Mouse (Mus musculus) frontal cortex, postnatal 36 days (tissue): ENCODE data around the gene Erp27.
"Not testable (repeated sequence)": the region's sequence is repeated elsewhere in the genome, so short reads cannot be mapped to it uniquely, and the experiment has no call there.

ENCODE experiments used
- DNase-seq, 2 experiments: peaks; one replicate each; pipeline ENCODE4 v3.0.0; 2022; ENCODE audit warnings: low spot score in 2 of 2

Gene Erp27

DNA sequence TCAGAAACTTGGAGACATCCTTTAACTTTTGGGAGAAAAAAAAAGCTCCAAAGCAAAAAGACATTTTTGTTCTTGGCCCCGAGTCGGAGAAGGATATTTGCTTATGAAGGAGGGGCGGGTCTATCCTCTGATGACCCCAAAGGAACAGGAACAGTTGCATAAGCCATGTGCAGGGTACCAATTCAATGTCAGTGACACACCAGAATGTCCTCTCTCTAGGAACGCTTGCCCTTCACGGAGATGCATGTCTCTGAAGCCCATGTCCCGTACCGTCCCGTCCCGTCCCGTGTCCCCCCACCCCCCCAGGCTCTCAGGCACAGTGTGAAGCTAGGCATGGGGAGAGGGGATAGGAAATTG lies 15.1 kb downstream of the Erp27 start:
- DNase-seq = no peak

DNA sequence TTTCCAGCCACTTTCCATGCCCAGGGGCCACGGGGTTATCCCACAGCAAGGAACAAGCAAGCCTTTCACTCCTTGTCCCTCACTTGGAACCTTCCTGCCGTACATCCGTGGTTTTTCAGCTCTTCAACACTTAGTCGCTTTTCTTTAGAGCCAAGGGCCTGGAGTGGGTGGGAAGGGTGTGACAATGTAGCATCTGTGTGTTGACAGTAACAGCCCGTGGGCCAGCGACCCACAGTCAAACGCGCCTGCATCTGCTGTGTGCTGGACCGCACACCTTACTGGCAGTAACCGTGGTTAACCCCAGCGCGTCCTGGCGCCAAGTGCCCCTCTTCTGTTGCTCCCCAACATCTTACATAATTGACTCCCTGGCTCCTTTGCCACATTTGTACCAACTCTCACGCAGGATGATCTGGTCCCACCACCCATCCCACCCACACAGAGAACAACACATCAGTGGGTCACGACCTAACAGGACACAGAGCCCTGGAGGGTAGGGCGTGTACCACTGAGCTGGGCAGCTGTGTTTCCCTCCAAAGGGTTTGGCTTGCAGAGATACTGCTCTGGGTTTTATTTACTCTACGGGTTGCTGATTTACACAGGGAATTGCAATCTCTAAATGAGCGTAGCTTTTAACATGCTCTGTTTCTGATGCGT lies 15.6 kb downstream of the Erp27 start:
- no peak for DNase-seq

- DNase-seq = no peak
These were observed 18.0 kb downstream of the Erp27 start for GRCm38 (mm10) chr6:136903885-136904470.

GRCm38 (mm10) chr6:136902527-136902926 lies 19.5 kb downstream of the Erp27 start:
- no peak for DNase-seq

DNA sequence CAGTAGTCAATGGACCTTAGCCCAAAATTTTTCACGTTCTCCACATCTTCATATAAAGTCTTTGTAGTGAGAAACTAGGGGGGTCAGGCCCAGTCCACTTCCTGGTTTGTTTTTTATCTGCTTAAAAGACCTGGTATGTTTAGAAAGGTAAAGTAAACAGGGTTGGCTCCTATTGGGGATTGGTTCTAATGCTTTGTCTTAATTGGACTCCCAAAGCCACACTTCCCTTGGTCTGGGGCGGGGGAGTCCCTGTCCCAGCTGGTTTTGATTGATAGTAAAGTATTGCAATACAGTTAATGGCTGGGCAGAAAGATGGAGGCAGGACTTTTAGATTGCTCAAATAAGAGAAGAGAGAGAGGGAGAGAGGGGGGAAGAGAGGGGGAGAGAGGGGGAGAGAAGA lies 21.0 kb downstream of the Erp27 start:
- DNase-seq = no peak

DNA sequence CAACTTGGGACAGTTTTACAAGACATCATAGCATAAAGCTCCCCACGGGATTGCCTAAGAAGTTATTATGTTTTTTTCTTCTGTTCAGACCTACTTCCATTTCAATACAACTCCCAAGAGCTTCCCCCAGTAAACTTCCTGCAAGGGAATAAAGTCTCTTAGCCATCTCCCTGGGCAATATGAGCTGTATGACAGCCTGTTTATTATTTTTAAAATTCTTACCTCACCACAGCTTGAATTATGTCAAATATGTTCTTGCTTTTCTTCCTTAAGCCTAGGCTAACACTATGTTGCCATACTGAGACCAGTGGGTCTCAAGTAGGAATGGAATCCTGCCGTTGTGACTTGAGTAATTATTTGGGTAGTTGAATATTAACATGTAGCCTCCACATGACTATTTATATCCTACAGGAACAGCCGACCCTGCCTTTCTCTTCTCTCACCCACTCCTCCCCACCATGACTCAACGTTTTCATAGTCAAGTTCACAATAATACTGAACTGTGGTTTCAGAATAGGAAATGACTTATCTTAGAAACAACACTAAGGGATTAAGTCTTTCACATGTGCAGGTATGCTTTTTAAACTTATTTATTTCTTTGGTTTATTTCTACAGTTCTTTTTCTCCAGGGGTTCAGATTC lies 21.5 kb downstream of the Erp27 start:
- DNase-seq = no peak

- DNase-seq = no peak
These were observed 23.0 kb downstream of the Erp27 start for GRCm38 (mm10) chr6:136898954-136899353.

- DNase-seq = no peak
These were observed 23.8 kb downstream of the Erp27 start for GRCm38 (mm10) chr6:136898222-136898621.

- no peak for DNase-seq
These were observed 24.2 kb downstream of the Erp27 start for GRCm38 (mm10) chr6:136897789-136898188.

DNA sequence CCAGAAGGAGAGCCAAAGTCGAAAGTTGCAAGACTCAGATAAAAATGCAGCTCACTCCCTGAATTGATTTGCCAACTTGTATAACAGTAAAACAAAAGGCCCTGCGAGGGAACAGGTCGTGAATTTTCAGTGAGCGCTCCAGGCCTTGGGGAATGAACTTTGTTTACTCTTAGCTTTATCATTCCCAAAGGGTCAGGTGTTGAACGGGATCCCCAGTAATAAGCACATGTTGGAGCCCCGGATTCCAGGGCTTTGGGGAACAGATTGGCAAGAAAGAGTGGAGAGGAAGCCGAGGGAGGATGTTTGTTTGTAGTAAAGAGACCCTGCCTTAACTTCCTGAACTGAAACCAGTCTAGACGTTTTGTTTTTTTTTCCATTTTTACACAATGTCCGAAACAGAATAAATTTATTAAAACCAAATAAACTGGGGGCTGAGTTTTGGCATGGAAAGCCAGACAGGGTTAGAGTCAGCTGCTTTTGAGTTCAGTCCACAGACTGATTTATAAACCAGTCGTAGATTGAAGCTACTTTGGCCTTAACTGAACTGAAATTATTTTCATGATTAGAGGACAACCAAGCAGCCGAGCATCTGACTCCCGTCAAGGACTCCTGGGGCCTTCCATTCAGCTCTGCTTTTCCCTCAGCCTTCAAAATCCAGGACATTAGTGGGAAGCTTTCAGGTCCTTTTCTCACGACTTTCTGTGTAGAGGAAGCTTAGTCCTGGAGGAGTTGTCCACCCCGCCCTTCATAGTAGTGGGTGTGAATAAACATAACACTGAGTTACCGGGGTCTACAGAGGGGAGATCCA lies 27.2 kb downstream of the Erp27 start:
- no peak for DNase-seq

- DNase-seq = no peak
These were observed 30.0 kb downstream of the Erp27 start for GRCm38 (mm10) chr6:136892002-136892401.

DNA sequence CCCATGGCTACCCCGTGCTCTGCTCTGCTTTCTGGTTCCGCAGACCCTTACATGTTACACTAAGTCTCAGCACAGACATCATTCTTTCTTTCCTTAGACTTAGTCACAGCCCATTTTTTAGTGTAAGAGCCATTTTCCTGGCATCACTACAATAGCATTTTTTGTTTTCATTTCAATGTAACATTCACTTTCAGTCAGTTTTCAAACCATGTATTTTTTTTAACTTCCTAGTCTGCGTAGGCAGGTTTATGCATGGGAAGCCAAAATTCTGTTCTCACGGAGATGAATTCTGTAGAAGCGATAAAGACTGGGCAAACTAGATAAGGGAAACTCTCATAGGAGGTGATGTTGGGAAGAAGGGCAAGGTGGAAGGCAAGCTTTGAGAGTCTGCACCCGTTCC lies 32.4 kb downstream of the Erp27 start:
- DNase-seq = no peak

DNA sequence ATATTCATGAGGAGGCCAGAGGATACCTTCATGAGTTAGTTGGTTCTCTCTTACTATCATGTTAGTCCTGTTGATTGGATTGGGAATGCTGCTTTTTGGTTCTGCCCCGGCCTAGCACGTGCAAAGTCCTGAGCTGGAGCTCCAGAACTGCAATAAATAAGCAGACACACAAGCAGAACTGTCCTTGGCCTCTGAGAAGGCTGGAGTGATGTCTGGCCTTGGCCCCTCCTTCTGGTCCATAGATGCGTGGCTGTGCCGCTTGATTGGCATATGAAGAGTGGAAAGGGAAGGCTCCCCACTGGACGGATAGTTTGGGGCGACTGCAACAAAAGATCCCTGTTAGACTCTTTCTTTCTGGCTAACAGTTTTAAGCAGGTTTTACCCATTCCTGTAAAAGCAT lies 32.9 kb downstream of the Erp27 start:
- DNase-seq = no peak

GRCm38 (mm10) chr6:136887854-136888253 lies 34.1 kb downstream of the Erp27 start:
- no peak for DNase-seq

DNA sequence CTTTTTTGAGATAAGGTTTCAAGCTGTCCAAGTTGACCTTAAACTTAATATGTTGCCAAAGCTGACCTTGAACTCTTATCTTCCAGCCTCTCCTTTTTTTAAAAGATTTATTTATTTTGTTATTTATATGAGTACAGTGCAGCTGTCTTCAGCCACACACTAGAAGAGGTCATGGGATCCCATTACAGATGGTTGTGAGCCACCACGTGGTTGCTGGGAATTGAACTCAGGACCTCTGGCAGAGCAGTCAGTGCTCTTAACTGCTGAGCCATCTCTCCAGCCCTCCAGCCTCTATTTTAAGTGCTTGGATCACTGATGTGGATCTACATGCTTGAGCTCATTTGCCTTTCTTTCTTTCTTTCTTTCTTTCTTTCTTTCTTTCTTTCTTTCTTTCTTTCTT lies 37.2 kb downstream of the Erp27 start:
- not testable (repeated sequence) for DNase-seq

GRCm38 (mm10) chr6:136883961-136884360 lies 38.0 kb downstream of the Erp27 start:
- no peak for DNase-seq

GRCm38 (mm10) chr6:136883431-136883915 lies 38.5 kb downstream of the Erp27 start:
- DNase-seq = no peak

- no peak for DNase-seq
These were observed 40.3 kb downstream of the Erp27 start for GRCm38 (mm10) chr6:136881678-136882077.

DNA sequence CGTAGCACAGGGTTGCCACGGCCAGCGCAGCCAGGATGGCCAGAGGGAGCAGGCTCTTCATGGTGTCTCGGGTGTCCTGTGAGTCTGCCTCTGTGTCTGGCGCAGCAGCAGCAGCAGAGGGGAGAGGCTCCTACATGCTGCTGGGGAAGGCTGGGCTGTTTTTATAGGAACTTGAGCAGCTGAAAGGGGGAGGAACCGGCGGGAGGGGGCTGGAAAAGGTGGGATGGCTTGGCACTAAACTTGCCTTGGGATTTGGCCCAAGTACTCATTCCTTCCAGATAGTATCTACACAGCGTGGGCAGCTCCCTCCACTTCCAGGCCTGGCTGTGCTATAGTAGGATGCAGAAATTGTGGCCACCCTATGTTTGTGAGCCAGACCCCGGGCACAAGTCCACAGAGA lies 46.3 kb downstream of the Erp27 start, which contains the start of gene Mgp:
Mgp (minus strand) TSS at position 154 of the 400 bp plus-strand sequence.
- DNase-seq = peak; percentile 61 to 69

DNA sequence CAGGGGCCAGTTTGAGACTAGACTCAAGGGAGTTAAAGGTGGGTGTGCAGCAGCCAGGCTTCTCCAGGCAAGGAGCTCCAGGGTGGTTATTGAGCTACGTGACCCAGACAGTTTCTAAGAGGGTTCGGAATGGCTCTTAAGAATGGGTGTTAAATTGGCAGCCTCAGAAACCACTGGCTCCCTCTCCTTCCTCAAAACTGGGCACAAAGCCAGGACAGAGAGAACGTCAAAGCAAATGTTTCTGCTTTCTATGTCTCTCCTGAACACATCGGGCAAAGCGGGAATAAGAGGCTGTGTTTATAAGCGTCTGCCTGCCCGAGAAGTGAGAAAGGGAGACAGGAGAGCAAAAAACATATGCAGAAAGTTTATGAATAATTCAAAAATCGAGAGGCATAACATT lies 47.4 kb downstream of the Erp27 start:
- peak; percentile 24 to 33 for DNase-seq

- no peak for DNase-seq
These were observed 53.1 kb downstream of the Erp27 start for GRCm38 (mm10) chr6:136868921-136869320.

DNA sequence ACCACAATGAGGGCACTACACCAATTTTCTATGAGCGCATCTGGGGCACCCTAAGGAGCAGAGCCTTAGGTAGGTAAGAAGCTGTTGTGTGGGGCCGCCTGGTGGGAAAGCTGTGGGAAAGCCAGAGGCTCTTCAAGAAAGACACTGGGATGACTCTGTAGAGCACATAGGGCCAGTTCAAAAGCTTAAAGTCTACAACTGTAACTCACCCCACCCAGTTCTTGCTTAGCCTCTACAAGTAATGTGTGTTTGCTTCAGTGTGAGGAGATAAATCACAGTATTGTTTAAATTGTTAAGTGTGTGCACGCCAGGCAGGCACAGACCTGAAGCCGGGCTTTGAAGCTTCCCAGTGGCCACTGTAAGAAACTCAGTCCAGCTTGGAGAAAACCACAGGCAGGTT lies 55.8 kb downstream of the Erp27 start:
- DNase-seq = no peak
